Mouse (Mus musculus): ENCODE measurements around the gene Gnb3. TPM values are rescaled to one million over a fixed set of nuclear protein-coding genes. Genes with fewer than 3 reads are reported as not detected.

Gnb3 gene
- polyA plus RNA-seq, 1 experiment from 2014 or later, result 0.29 TPM

DNA sequence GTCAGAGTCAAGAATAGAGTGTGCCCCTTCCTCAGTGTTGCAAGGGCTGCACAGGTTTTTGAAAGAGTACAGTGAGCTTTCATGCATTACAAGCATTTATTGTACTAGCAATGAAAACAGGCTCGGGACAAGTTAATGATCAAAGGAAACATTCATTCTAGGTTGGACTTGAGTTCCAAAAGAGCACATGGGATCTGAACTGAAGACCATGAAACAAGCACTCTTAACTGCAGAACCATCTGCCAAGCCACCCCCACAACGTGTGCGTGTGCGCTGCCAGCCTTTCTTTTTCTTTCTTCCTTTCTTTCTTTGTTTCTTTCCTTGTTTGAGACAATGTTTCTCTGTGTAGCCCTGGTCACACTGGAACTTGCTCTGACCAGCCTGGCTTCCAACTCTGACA is 44.3 kb downstream of the Gnb3 start:
- H3K4me1 ChIP-seq (replicated peaks; ENCODE audit: control insufficient read depth, insufficient read depth, low read length), result no peaks in the 10 kb centered on the region
- H3K27me3 ChIP-seq (ENCODE audit: control insufficient read depth, insufficient read depth, low read depth, low read length), result no peaks in the 10 kb centered on the region
- H3K9me3 ChIP-seq (ENCODE audit: control insufficient read depth, low read length), result no peaks in the 10 kb centered on the region
- H3K4me3 ChIP-seq (ENCODE audit: low read length), result no peak overlapping the region
- no peaks in the 10 kb centered on the region for H3K36me3 ChIP-seq (ENCODE audit: control insufficient read depth, insufficient read depth, low read length)
- no peak overlapping the region for H3K4me2 ChIP-seq (ENCODE audit: low read depth, low read length)
- ATAC-seq (ENCODE audit: low read depth), result no peak
- no peak overlapping the region for H3K27ac ChIP-seq (ENCODE audit: low read length)
- no peak overlapping the region for H3K9ac ChIP-seq (ENCODE audit: low read length)
- 76% methylated on average over 4 of the region's 4 CpGs for WGBS

DNA sequence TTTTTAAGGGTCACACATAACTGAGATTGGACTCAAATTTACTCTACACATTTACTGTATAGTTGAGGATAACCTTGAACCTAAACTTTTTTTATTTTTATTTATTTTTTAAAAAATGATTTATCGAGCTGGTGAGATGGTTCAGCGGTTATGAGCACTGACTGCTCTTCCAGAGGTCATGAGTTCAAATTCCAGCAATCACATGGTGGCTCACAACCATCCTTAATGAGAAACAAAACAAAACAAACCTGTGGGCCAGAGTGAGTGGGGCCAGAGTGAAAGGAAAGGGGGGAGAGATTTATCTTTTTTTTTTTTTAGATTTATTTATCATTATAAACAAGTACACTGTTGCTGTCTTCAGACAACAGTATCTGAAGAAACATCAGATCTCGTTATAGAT is 48.2 kb downstream of the Gnb3 start:
- no peak overlapping the region for H3K4me2 ChIP-seq (ENCODE audit: low read depth, low read length)
- no peak for ATAC-seq (ENCODE audit: low read depth)
- no peaks in the 10 kb centered on the region for H3K36me3 ChIP-seq (ENCODE audit: control insufficient read depth, insufficient read depth, low read length)
- 78% methylated on average over 3 of the region's 3 CpGs for WGBS
- H3K4me1 ChIP-seq (replicated peaks; ENCODE audit: control insufficient read depth, insufficient read depth, low read length), result no peaks in the 10 kb centered on the region
- H3K27me3 ChIP-seq (ENCODE audit: control insufficient read depth, insufficient read depth, low read depth, low read length), result no peaks in the 10 kb centered on the region
- no peak overlapping the region for H3K27ac ChIP-seq (ENCODE audit: low read length)
- no peaks in the 10 kb centered on the region for H3K9me3 ChIP-seq (ENCODE audit: control insufficient read depth, low read length)
- no peak overlapping the region for H3K4me3 ChIP-seq (ENCODE audit: low read length)
- H3K9ac ChIP-seq (ENCODE audit: low read length), result no peak overlapping the region

- peak overlapping the region; percentile 2; the same call in 1 of the 2 replicates for H3K27ac ChIP-seq (ENCODE audit: low read length)
- peak; percentile 47; the same call in 1 of the 2 replicates for ATAC-seq (ENCODE audit: low read depth)
- no peak overlapping the region for H3K4me3 ChIP-seq (ENCODE audit: low read length)
- WGBS, result 42% methylated on average over 4 of the region's 4 CpGs
- no peaks in the 10 kb centered on the region for H3K9me3 ChIP-seq (ENCODE audit: control insufficient read depth, low read length)
- H3K9ac ChIP-seq (ENCODE audit: low read length), result no peak overlapping the region
- no peaks in the 10 kb centered on the region for H3K27me3 ChIP-seq (ENCODE audit: control insufficient read depth, insufficient read depth, low read depth, low read length)
- H3K36me3 ChIP-seq (ENCODE audit: control insufficient read depth, insufficient read depth, low read length), result no peaks in the 10 kb centered on the region
- H3K4me1 ChIP-seq (replicated peaks; ENCODE audit: control insufficient read depth, insufficient read depth, low read length), result no peaks in the 10 kb centered on the region
- no peak overlapping the region for H3K4me2 ChIP-seq (ENCODE audit: low read depth, low read length)
These were observed 50.0 kb downstream of the Gnb3 start for GRCm38 (mm10) chr6:124790121-124790520.

DNA sequence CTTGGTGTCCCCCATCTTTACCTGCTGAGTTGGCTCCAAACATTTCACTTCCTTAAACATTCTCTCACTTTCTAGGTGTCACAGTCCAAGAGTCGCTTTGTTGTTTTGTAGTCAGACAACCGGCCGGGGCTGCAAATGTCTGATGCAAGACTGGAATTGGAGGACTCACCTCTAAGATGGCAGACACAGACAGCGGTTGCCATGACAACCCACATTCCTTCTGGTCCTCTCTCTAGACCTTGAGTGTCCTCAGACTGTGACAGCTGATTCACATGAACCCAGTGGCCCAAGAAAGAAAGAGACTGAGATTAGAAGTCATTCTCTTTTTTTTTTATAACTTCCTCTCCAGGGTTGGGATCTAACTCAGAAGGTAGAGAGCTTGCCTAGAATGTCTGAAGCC is 50.6 kb downstream of the Gnb3 start:
- ATAC-seq (ENCODE audit: low read depth), result no peak
- Histone ChIP-seq H3K4me3 (ENCODE audit: low read length) (no peak overlapping the region), H3K9me3 (ENCODE audit: control insufficient read depth, low read length) (no peaks in the 10 kb centered on the region), H3K27me3 (ENCODE audit: control insufficient read depth, insufficient read depth, low read depth, low read length) (no peaks in the 10 kb centered on the region), H3K4me2 (ENCODE audit: low read depth, low read length) (no peak overlapping the region), H3K27ac (ENCODE audit: low read length) (no peak overlapping the region), H3K9ac (ENCODE audit: low read length) (no peak overlapping the region), H3K36me3 (ENCODE audit: control insufficient read depth, insufficient read depth, low read length) (no peaks in the 10 kb centered on the region), H3K4me1 (replicated peaks; ENCODE audit: control insufficient read depth, insufficient read depth, low read length) (no peaks in the 10 kb centered on the region)
- WGBS, result 58% methylated on average over 4 of the region's 4 CpGs

GRCm38 (mm10) chr6:124787722-124788121 is 52.4 kb downstream of the Gnb3 start:
- no peak for ATAC-seq (ENCODE audit: low read depth)
- H3K27ac ChIP-seq (ENCODE audit: low read length), result no peak overlapping the region
- H3K9ac ChIP-seq (ENCODE audit: low read length), result no peak overlapping the region
- no peak overlapping the region for H3K4me3 ChIP-seq (ENCODE audit: low read length)
- no peaks in the 10 kb centered on the region for H3K9me3 ChIP-seq (ENCODE audit: control insufficient read depth, low read length)
- 59% methylated on average over 10 of the region's 10 CpGs for WGBS
- H3K4me1 ChIP-seq (replicated peaks; ENCODE audit: control insufficient read depth, insufficient read depth, low read length), result 0 out of 2 replicates have a peak, but pooled peaks cover under 1% of the 10 kb centered on the region
- no peaks in the 10 kb centered on the region for H3K27me3 ChIP-seq (ENCODE audit: control insufficient read depth, insufficient read depth, low read depth, low read length)
- H3K4me2 ChIP-seq (ENCODE audit: low read depth, low read length), result no peak overlapping the region
- H3K36me3 ChIP-seq (ENCODE audit: control insufficient read depth, insufficient read depth, low read length), result no peaks in the 10 kb centered on the region

- 50% methylated on average over 8 of the region's 8 CpGs for WGBS
- Histone ChIP-seq H3K27ac (ENCODE audit: low read length) (no peak overlapping the region), H3K4me2 (ENCODE audit: low read depth, low read length) (no peak overlapping the region), H3K4me3 (ENCODE audit: low read length) (no peak overlapping the region), H3K27me3 (ENCODE audit: control insufficient read depth, insufficient read depth, low read depth, low read length) (no peaks in the 10 kb centered on the region), H3K9me3 (ENCODE audit: control insufficient read depth, low read length) (no peaks in the 10 kb centered on the region), H3K9ac (ENCODE audit: low read length) (no peak overlapping the region), H3K4me1 (replicated peaks; ENCODE audit: control insufficient read depth, insufficient read depth, low read length) (0 out of 2 replicates have a peak, but pooled peaks cover 6% of the 10 kb centered on the region), H3K36me3 (ENCODE audit: control insufficient read depth, insufficient read depth, low read length) (no peaks in the 10 kb centered on the region)
- no peak for ATAC-seq (ENCODE audit: low read depth)
These were observed 53.2 kb downstream of the Gnb3 start for GRCm38 (mm10) chr6:124786756-124787420.

Other genes starting within 250 kb of the Gnb3 start
- 0.08 TPM in 1 of 2 replicates, not detected in the other for gene C1s2, start 204.2 kb downstream of the Gnb3 start, polyA plus RNA-seq (2015; fragmentation: Nextera tagmentation; extraction: Ambion mirVana)
- gene Lpcat3, start 177.2 kb downstream of the Gnb3 start, polyA plus RNA-seq (2015; fragmentation: Nextera tagmentation; extraction: Ambion mirVana), result 60.9 and 61.9 TPM in 2 replicates
- gene Emg1, start 128.1 kb downstream of the Gnb3 start, polyA plus RNA-seq (2015; fragmentation: Nextera tagmentation; extraction: Ambion mirVana), result 188 and 192 TPM in 2 replicates
- gene Phb2, start 127.9 kb downstream of the Gnb3 start, polyA plus RNA-seq (2015; fragmentation: Nextera tagmentation; extraction: Ambion mirVana), result 254 and 278 TPM in 2 replicates
- gene Ptpn6, start 101.6 kb downstream of the Gnb3 start, polyA plus RNA-seq (2015; fragmentation: Nextera tagmentation; extraction: Ambion mirVana), result 21.3 and 27.3 TPM in 2 replicates
- gene Grcc10, start 98.9 kb downstream of the Gnb3 start, polyA plus RNA-seq (2015; fragmentation: Nextera tagmentation; extraction: Ambion mirVana), result 430 and 446 TPM in 2 replicates
- gene Gm45234, start 84.3 kb downstream of the Gnb3 start, polyA plus RNA-seq (2015; fragmentation: Nextera tagmentation; extraction: Ambion mirVana), result not detected in 2 replicates
- gene Atn1, start 83.8 kb downstream of the Gnb3 start, polyA plus RNA-seq (2015; fragmentation: Nextera tagmentation; extraction: Ambion mirVana), result 14.0 and 14.7 TPM in 2 replicates
- gene Eno2, start 70.6 kb downstream of the Gnb3 start, polyA plus RNA-seq (2015; fragmentation: Nextera tagmentation; extraction: Ambion mirVana), result 3.5 and 4.7 TPM in 2 replicates
- gene Lrrc23, start 60.5 kb downstream of the Gnb3 start, polyA plus RNA-seq (2015; fragmentation: Nextera tagmentation; extraction: Ambion mirVana), result 34.0 and 44.7 TPM in 2 replicates
- gene Spsb2, start 31.6 kb downstream of the Gnb3 start, polyA plus RNA-seq (2015; fragmentation: Nextera tagmentation; extraction: Ambion mirVana), result 13.6 and 14.2 TPM in 2 replicates
- 680 and 700 TPM in 2 replicates for gene Tpi1, start 26.0 kb downstream of the Gnb3 start, polyA plus RNA-seq (2015; fragmentation: Nextera tagmentation; extraction: Ambion mirVana)
- 138 and 139 TPM in 2 replicates for gene Usp5, start 10.8 kb downstream of the Gnb3 start, polyA plus RNA-seq (2015; fragmentation: Nextera tagmentation; extraction: Ambion mirVana)
- gene Cdca3, start 10.7 kb downstream of the Gnb3 start, polyA plus RNA-seq (2015; fragmentation: Nextera tagmentation; extraction: Ambion mirVana), result 175 and 176 TPM in 2 replicates
- 8.3 and 15.3 TPM in 2 replicates for gene P3h3, start 17.5 kb upstream of the Gnb3 start, polyA plus RNA-seq (2015; fragmentation: Nextera tagmentation; extraction: Ambion mirVana)
- 0.54 and 1.3 TPM in 2 replicates for gene Gpr162, start 23.7 kb upstream of the Gnb3 start, polyA plus RNA-seq (2015; fragmentation: Nextera tagmentation; extraction: Ambion mirVana)
- gene Cd4, start 47.9 kb upstream of the Gnb3 start, polyA plus RNA-seq (2015; fragmentation: Nextera tagmentation; extraction: Ambion mirVana), result 0.13 and 0.44 TPM in 2 replicates
- 1.2 TPM in 2 replicates for gene Lag3, start 71.4 kb upstream of the Gnb3 start, polyA plus RNA-seq (2015; fragmentation: Nextera tagmentation; extraction: Ambion mirVana)
- 341 and 346 TPM in 2 replicates for gene Ptms, start 79.8 kb upstream of the Gnb3 start, polyA plus RNA-seq (2015; fragmentation: Nextera tagmentation; extraction: Ambion mirVana)
- 317 and 323 TPM in 2 replicates for gene Mlf2, start 91.1 kb upstream of the Gnb3 start, polyA plus RNA-seq (2015; fragmentation: Nextera tagmentation; extraction: Ambion mirVana)
- gene Cops7a, start 125.3 kb upstream of the Gnb3 start, polyA plus RNA-seq (2015; fragmentation: Nextera tagmentation; extraction: Ambion mirVana), result 138 and 153 TPM in 2 replicates
- 0.68 and 0.88 TPM in 2 replicates for gene Pianp, start 156.4 kb upstream of the Gnb3 start, polyA plus RNA-seq (2015; fragmentation: Nextera tagmentation; extraction: Ambion mirVana)
- gene Zfp384, start 168.9 kb upstream of the Gnb3 start, polyA plus RNA-seq (2015; fragmentation: Nextera tagmentation; extraction: Ambion mirVana), result 14.0 and 14.3 TPM in 2 replicates
- gene Ing4, start 199.5 kb upstream of the Gnb3 start, polyA plus RNA-seq (2015; fragmentation: Nextera tagmentation; extraction: Ambion mirVana), result 141 and 142 TPM in 2 replicates
- 12.9 and 16.4 TPM in 2 replicates for gene Acrbp, start 209.4 kb upstream of the Gnb3 start, polyA plus RNA-seq (2015; fragmentation: Nextera tagmentation; extraction: Ambion mirVana)
- 0.45 and 0.49 TPM in 2 replicates for gene Lpar5, start 227.6 kb upstream of the Gnb3 start, polyA plus RNA-seq (2015; fragmentation: Nextera tagmentation; extraction: Ambion mirVana)